Mouse (Mus musculus) olfactory bulb, adult 2 months (tissue): ENCODE measurements around the gene A630001G21Rik.

Source experiments
- CTCF ChIP-seq: fragments of 200-500 bp; IDR thresholded peaks from 2 replicates; pipeline ENCODE4 v1.5.1; 2012; ENCODE audit warnings: low read depth, mild to moderate bottlenecking, low read length, moderate library complexity; ENCODE audit not compliant: insufficient read depth
- POLR2A ChIP-seq: fragments of 200-500 bp; IDR thresholded peaks from 2 replicates; pipeline ENCODE4 v1.6.1; 2012; ENCODE audit warnings: mild to moderate bottlenecking, low read depth, low read length, moderate library complexity; ENCODE audit not compliant: insufficient read depth

- no peak for TF ChIP-seq CTCF
- TF ChIP-seq POLR2A = no peak
Measured at GRCm38 (mm10) chr1:85750650-85751049, 27.8 kb downstream of the A630001G21Rik start.
